Mouse (Mus musculus): ENCODE data around the gene Tmem123.

GRCm38 (mm10) chr9:7790580-7791084, 26.8 kb downstream of the Tmem123 start:
- TF ChIP-seq GATA1 (IDR thresholded peaks at IDR 0.05; ENCODE audit: low read depth, low read length): peak; percentile 99
- no peak for TF ChIP-seq GABPA (IDR thresholded peaks at IDR 0.05; ENCODE audit: low read depth, low read length)
- peak; percentile 86 for TF ChIP-seq SIN3A (IDR thresholded peaks at IDR 0.05; ENCODE audit: low read length)
- no peak; the same call in 1 of the 2 replicates for TF ChIP-seq CHD2 (IDR thresholded peaks at IDR 0.05; ENCODE audit: low read length)
